Mouse (Mus musculus): ENCODE results near the gene Abhd17c.

- TF ChIP-seq CTCF (conservative IDR thresholded peaks at IDR 0.05; ENCODE audit: insufficient read depth, insufficient read length, low read depth, low read length) (no peak), POLR2A (IDR thresholded peaks at IDR 0.05; ENCODE audit: low read depth, low read length) (no peak)
Measured at GRCm38 (mm10) chr7:84137779-84138178, 13.9 kb downstream of the Abhd17c start.
